Mouse (Mus musculus): ENCODE measurements around the gene Cyp46a1.

Cyp46a1 gene

DNA sequence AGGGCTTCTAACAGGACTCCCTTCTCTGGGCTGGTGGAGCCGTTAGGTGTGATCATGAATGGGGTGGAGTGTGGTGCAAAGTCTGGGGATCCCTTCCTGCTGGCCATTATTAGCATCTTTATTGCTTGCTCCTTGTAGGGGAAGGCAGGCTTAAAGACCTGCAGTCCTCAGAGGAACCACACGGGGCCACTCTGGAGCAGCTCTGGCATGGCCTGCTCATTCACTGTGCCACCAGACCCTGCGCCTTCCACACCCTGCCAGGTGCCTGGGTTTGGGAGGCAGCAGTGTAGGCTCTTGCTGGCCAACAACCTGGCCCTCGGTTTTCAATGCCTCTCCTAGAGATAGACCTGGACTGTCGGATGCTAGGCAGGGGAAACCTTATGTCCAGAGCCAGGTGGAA is 29.6 kb downstream of the Cyp46a1 start:
- peak; percentile 7 for DNase-seq (ENCODE audit: low spot score)

DNA sequence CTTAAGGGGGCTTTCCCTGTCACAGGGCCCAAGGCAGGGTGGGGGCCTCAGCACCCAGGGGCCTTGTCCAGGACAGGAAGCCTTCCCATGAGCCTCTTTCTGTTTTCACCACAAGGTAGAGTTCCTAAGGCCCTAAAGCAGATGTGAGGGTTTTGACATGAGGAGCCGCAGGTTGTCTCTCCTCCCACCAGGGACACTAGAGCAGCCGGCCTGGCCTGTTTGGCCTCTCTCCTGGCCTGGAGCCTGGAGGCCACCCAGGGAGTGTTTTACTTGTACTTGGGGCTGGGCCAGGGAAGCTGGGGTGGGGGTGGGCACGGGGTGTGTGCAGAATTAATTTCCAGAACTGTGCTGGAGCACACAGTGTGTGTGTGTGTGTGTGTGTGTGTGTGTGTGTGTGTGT is 31.2 kb downstream of the Cyp46a1 start:
- no peak for DNase-seq (ENCODE audit: low spot score)

DNA sequence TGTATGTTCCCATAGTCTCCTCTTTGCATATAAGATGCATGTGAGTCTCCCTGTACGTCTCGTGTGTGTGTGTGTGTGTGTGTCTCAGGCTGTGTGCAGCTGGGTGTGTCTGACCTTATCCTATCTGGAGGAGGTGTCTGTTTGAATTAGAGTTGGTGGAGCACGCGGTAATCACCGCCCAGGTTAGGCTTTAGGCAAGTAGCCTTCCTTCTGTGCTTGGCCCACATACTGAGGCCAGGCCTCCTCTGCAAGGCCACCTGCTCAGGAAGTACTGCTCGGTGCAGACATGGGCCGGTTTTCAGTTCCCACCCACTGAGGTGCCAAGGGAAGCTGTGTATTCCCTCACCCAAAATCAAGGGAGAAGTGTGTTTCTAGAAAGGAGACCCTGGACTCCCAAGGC is 31.7 kb downstream of the Cyp46a1 start:
- DNase-seq (ENCODE audit: low spot score) = no peak

DNA sequence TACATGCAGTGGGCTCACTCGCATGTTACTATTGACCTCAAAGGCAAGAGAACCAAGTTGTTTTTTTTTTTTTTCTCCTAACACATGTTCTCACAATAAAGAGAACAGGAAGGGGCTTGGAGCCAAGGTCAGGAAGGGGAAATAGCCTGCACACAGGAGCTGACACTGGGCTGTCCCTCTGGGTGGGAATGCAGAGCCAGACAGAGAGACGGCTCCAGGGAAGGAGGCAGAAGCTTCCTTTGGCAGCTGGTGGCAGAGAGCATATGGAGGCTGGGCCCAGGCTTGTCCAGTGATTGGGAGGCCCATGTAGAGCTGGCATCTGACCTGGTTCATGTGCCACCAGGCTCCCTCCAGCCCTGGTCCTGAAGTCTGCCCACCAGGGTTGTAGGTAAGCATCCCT is 33.7 kb downstream of the Cyp46a1 start:
- DNase-seq (ENCODE audit: low spot score) = no peak

DNA sequence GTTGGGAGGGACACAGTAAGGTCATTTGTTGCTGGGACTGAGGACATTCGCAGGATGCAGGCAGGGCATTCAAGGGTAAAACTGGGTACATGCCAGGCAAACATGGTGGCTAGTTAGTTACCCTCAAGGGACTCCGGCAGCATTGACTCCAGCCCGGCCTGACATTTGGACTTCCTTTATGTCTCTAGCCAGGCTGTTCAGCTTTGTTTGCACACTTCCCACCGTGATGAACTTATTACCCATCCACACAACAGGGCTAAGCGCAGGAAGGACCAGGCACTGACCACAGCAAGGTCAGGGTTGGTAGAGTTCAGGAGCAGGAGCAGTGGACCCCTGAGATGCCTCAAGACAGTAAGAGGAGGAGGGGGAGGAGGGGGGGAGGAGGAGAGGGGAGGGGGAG is 34.7 kb downstream of the Cyp46a1 start:
- DNase-seq (ENCODE audit: low spot score) = no peak

DNA sequence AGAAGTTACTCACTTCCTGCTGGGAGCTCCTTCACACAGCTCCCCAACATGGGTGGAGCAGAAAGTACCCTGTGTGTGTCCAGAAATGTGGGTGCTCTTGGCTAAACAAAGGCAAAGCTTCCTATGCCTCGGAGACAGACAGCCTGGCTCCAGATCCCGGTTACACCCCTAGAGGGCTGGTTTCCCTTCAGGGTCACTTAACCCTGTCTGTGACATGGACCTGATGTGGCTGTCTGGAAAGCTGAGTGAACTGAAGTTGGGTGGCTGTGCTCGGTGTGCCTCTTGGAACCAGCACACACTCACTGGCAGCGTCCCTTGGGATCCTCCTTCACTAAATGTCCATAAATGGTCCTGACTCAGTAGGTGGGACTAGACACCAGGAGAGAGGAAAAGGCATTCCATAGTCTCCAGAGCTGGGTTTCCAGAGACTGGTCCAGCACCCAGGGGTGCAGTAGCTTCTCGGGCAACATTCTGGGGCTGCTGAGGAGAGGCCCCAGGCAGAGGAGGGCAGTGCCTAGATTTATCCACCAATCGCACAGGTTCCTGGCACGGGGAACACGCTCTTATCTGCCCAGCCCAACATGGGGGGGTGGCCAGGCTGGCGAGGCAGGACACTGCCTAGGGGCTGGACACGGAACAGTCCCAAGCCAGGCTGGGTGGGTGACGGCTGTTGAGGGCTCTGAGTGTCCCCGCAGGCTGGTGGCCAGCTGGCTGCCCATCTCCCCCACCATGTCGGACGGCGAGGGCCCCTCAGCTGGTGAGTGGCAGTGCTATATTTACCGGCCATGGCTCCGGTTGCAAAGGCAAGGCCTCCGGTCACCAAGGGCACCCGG is 36.6 kb downstream of the Cyp46a1 start, which contains the start of gene Eml1:
Gene Eml1, plus strand, starts transcription at position 362 of the 833 bp plus-strand sequence.
- DNase-seq (ENCODE audit: low spot score) = no peak

DNA sequence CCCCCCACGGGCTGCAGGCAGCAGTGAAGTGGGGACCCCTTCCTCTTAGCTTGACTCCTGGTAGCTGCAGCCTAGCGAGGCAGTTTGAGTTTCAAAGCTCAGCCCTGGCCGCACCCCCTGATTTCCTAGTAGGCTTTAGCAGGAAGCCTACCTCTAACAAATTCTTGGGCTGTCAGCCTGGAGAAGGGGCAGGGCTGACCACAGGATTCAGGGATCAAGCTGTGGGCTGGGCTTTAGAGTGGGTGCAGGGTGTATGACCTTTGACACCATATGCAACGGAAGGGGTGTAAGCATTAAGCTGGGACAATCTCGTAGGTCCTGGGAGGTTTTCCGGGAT is 37.2 kb downstream of the Cyp46a1 start:
- DNase-seq (ENCODE audit: low spot score) = no peak

DNA sequence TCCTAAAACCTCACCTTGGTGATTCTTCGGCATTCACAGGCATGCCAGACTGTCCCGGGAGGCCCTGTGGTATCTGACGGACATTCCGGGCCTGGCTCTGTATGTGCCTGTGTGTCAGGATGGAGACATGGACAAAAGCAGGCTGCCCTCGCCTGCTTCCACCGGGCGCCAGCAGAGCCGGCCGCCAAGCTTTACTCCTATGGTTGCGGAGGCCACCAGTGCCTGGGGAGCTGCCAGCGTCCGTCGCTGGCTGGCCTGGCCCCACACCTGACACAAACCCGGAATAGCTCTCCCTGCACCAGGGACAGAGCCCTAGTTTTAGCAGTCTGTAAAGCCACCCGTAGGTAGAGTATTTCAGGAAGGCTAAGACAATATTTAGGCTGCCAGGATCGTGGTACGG is 38.1 kb downstream of the Cyp46a1 start:
- DNase-seq (ENCODE audit: low spot score) = no peak

DNA sequence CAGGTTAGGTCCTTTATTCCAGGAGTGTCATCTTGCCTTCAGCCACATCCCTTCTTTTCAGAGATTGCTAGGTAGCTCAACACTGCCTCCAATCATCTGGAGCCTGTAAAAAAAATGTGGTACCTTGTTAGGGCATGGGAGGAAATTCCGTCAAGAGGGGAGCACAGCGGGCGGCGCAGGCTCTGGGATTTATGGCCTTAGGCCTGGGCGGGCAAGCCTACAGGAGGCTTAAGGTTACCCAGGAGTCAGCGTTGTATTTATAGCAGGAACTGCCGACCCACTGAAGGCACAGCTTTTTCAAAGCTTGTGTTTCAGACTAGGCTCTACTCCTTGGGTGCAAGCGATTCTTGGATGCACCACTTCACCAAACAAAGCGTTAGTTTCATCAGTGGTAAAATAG is 39.4 kb downstream of the Cyp46a1 start:
- DNase-seq (ENCODE audit: low spot score) = no peak

DNA sequence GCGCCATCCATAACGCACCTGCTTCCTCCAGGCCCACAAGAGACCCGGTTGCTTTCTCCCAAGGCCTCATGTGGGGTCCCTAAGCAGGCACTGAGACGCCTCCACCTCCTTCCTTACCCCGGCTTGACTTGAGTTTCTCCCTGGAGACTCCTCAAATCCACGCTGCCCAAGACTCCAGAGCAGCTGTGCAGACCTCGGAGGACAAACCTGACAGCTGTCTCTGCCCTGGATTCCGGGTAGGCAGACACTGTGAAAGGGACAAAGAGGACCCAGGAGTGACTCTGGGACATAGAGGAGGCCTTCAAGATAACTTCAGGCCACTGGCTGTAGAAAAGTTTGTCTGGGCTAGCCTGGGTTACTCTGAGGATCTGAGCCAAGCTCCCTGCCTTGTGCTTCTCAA is 40.5 kb downstream of the Cyp46a1 start:
- no peak for DNase-seq (ENCODE audit: low spot score)

DNA sequence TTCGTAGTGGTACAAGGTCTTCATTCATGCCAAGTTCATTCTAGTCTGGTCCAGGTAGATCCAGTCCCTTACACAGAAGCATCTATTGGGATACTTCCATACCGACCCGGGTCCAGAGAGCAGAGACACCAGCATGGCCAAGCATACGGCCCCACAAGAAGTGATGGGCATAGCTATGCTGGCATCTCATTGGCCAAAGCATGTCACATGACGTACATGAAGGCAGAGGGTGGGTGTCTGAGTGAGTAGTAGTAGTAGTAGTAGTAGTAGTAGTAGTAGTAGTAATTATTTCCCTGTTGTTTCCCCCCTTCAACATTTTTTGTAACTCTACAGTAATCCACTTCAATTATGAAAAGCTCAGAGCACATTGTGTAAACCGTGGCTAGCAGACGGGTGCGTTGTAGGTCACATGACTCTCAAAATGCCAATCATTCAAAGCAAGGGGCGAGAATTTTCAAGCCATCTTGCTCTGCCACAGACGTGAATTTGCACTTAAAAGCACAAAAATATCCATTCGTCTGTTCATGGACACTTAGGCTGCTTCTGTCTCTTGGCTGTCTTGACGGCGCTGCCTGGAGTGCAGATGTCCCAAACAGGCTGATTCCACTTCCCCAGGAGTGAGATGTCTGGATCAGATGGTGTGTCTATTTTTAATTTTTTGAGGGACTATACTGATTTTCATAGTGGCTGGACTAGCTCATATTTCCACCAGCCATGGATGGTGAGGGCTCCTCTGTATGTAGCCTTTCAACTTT is 44.4 kb downstream of the Cyp46a1 start:
- DNase-seq (ENCODE audit: low spot score) = no peak

DNA sequence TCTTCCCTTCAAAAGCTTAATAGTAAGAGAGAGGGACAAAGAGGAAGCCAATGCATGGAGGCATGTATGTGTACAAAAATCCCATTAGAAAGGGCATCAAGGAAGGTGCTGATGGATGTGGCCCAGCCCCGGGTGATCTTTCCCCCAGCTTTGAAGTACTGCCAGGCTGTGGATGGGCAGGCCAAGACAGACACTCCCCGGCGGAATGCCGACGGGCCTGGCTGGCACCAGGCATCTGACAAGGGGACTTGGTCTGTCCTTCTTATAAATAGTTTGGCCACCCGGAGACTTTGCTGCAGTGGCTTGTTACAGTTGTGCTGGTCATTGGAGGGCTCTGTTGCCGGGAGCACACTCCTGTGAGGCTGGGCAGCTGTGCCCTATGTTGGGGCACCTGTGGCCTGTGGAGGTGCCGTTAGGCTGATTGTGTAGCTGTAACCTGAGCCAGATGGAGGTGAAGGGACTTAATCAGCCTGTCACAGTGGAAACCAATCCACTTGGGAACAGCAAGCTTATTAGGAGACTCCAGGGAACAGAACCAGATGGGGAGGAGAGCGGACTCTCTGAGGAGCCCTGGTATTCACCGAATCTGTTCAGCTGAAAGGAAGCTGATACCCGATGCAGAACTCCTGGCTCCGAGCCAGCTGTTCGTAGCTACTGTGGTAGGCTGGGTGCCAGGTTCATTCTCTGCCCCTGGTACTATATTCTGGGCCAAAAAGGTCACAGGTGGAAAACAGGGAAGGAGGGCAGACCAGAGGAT is 52.5 kb downstream of the Cyp46a1 start:
- no peak for DNase-seq (ENCODE audit: low spot score)

DNA sequence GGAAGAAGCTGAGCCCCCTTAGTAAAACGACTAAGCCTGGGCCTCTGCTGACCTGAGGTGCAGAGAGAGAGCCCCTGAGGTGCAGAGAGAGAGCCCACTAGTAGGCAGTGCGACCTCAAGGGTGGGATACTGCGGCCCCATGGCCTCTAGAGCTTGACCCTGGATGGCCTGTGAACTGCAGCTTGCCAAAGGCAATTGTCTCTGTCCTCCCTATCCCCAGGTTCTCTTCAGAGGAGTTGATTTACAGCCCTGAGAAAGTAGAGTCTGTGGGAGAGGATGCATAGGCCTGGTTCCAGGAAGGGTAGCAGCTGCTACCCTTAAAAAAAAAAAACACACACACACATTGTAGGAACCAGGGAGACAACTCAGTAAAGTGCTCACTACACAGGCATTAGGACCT is 55.5 kb downstream of the Cyp46a1 start:
- DNase-seq (ENCODE audit: low spot score) = no peak

DNA sequence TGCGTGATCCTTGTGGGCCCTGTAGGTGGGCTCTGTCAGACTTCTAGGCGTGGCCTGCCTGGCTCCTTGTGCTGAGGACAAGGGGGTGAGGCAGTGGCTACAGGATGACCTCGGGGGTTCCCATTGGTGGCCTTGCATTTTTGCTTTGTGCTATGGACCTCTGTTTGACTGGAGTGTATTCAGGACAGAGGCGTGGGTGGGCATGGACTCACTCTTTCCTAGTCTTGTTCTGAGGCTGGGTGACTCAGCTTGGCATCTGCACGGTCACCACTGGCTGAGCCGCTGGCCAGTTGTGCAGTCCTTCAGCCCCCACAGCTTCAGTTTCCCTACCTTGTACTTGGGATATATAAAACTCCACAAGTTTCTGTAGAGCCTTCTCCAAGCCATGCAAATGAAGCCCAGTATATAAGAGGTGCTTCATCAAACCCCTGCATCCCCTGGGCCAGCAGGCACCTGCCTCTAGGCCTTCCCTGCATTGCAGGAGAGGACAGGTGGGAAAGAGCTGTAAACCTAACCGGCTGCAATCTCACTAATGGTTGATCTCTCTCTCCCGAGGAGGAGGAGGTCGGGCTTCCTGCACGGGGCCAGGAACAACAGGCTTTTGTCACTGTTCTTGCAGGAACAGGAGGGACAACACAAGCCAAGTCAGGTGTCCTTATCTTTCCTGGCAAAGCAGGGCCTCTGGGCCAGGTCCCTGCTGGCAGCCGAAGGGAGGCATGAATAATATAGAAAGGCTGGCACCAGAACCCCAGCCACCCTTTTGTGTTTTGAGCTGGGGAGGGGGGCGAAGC is 58.3 kb downstream of the Cyp46a1 start:
- no peak for DNase-seq (ENCODE audit: low spot score)

DNA sequence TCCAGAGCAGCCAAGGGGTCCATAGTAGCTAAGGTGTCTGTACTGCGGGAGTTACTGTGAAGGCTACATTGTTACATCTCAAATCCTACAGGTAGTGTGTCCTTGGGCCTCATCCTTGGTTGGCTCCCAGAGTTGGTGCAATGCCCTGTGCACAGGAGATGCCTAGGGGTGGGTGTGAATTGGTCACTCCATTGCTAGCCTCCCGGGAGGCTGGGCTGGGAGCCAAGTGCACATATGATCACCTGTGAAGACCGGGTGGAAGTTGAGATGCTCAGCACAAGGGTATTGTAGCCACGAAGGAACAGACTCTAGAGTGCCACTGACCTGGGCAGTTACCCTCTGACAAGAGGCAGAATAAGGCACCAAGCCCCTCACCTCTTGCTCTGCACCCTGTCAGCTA is 58.9 kb downstream of the Cyp46a1 start:
- DNase-seq (ENCODE audit: low spot score) = no peak

DNA sequence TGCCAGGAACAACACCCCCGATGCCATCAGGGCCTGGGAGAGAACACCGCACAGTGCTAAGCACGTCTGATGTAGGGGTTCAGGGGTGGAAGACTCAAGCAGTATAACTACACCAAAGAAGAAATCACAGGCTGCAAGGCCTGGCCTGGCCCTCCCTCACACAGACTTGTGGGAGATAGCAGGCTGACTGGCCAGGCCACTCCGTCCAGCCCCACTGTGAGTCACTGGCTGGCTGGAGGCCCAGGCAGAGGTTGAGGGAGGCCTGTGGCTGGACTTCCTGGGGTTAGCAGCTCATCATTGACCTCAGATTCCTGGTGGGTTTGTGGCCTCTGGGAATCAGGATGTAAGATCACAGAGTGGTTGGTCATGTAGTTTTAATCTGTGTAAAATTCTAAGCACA is 59.5 kb downstream of the Cyp46a1 start:
- no peak for DNase-seq (ENCODE audit: low spot score)

DNA sequence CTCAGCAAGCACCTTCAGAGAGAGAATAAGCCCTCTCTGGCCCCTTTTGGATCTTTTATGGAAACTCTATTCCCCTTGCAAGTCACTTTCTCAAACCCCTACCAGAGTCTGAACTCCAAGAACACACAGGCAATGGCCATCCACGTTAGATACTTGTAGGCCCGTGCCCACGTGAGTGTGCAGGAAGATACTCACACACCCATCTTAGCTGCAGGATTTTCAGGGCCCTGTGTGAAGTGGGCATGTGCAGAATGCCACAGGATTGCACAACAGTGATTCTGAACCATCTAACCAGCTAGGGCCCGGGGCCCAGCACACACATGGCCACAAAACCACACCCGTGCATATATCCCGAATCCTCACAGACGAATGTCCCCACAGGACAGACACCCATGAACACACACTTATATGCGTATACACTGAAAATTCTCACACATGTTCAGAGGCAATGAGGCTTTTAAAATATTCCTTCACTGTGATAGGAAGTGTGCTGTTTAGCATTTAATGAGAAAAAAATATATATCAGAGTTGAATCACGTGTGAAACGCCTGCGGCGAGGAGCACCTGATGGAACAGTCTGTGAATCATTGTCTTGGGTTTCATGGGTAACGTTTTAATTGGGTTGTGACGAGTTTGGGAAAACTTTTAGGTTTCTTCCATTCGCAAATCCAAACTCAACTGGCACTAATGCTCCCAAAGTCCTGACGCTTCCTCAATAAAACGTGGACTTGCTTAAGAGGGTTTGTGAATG is 60.5 kb downstream of the Cyp46a1 start:
- DNase-seq (ENCODE audit: low spot score) = no peak

DNA sequence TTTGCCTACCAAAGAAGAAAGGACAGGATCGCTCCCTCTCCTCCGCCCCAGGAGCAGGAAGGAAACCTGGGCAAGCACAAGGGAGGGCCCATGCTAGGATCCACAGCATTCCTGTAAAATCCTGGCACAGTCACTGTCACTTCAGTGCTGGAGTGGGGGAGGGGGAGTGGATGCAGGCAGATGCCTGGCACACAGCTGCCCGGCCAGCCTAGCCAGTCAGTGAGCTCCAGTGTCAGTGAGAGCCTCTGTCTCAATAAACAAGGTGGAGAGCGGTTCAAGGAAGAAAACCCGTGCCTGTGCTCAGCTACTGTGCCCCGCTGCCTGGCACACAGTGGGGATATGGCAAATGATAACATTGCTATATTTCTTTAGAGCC is 61.1 kb downstream of the Cyp46a1 start:
- no peak for DNase-seq (ENCODE audit: low spot score)

DNA sequence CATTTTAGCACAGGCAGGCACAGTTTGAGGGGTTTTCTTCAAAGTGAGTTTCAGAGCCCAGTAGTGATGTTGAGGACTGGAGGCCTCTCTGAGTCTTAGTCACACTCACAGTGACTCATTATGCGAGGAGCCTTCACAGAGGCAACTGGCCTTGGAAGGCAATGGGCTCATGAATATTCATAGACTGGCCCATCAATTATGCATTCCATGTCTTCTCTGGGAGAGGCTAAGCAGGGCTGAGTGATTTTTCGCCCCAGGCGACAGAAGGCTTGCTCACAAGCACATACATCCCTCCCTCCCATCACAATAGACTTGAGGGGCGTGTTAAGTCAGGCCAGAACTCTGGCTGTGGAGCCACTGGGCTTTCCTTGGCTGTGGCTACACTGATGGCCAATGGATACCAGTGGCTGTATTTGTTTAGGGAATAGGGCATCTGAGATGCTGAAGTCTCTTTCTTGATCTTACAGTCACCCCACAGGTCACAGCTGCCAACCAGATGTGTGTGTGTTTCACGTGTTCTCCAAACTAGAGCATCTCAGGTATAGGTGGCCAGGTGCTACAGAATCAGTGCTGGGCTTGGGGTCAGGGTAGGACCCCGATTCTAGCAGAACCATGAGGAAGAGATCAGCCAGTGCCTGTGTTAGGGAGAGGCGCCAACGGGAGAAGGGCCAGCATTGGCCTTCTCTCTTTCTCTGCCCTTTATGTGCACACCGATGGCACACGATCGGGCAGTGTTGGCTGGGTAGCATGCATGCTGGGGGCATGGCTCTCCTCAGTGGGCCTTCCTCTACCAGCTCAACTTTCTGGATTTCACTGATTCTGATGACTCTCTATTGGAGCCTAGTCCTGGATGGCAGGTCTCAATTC is 62.1 kb downstream of the Cyp46a1 start:
- no peak for DNase-seq (ENCODE audit: low spot score)

DNA sequence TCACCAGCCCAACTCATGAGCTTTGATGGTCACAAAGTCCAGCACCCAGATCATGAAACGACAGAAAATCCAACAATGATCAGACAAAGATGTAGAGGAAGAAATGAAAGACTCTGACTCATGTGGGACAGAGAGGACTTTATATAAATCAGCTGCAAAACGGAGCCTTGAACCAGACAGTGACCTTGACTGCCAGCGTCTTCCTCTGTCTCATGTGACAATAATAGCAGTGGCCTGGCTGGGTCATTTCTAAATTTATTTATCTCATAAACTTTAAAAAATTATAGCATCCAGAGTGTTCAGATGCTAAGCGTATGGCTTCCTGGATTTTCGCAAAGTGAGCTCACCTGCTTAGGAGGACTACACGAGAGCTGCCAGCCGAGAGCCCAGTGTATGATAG is 64.5 kb downstream of the Cyp46a1 start:
- DNase-seq (ENCODE audit: low spot score) = no peak
